Mouse (Mus musculus) CD8-positive naive resting alpha-beta T cell, adult 2 months (primary cell): ENCODE data around the gene Qrich1.

Experiments used
- DNase-seq, 2 experiments: peaks; one replicate each; pipeline ENCODE4 v3.0.0; 2022; ENCODE audit warnings: low read depth in 2 of 2, low spot score in 2 of 2

Qrich1 gene

DNA sequence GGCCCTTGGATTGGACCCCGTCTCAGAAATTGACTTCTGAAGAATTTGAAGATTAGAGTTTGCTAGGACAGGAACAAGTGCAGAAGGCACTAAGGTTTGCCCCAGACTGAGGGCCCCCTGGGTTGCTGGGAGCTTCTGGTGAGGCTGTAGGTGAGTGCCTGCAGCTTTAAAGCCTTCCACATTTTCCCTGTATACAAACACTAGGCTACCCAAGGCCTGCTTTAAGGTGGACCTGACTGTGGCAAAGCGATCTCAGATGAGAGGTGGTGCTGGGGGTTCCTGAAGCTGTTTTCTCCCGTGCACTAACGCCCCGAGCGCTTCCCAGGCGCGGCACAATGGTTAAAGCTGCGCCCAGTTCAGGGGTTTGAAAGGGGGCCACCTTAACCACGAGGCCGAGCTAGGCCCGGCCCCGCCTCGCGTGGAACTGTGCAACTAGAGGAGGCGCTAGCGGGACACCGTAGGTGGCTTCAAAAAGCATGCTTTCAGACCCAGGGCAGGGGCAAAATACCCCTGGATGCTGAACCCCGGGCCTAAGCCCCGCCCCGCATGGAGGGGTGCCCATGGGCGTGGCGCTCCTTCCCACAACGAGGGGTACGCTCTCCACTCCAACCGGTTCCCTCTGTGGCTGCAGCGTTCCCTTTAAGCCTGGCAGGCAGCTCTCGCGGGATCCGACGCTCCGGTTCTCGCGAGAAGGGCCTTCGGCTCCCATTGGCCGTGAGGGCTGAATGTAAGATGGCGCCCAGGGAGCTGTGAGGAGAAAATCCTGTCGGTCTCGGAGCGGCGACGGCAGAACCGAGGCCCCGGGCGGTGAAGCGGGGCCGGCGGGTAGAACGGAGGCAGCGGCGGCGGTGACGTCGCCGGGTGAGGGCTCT, at the start of gene Qrich1:
Gene Qrich1, plus strand, starts transcription at position 427 of the 872 bp plus-strand sequence.
- peak; percentile 89 to 92 for DNase-seq

- no peak for DNase-seq
Observed at GRCm38 (mm10) chr9:108469430-108469829, 47.2 kb upstream of the Qrich1 start.

DNA sequence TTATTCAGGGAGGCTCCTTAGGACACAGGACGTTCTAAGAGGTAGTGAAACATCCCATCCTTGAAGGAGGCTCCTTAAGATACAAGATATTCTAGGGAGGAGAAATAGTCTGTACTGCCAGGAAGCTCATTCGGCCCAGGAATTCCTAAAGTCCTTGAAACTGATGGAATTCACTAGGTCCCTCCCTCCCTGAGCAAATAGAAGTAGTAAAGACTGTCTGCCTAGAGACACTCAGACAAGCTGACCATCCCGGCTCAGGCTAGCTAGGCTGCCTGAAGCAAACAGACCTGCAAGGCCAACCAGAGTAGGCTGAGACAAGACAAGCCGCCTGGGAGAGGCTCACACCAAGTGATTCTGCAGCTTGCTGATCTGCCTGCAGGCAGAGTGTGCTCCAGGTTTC, 46.8 kb upstream of the Qrich1 start:
- DNase-seq = no peak

DNA sequence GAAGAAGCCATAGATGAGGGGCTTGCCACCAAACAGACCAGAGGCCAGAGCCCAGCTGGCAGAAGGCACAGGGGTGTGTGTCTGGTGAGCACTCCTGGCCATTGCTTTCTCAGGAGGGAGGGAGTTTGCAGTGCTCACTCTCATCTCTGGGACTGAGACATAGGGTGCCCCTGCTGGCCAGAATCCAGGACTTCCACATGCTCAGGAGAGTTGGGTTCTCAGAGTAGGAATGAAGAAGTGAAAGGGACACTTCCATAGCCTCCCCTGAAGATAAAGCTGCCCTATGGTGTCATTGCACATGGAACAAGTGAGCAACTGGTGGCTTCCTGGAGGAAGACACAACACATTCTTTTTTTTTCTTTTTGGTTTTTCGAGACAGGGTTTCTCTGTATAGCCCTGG, 42.1 kb upstream of the Qrich1 start:
- DNase-seq = no peak

- DNase-seq = no peak
Observed at GRCm38 (mm10) chr9:108478638-108479156, 37.9 kb upstream of the Qrich1 start.

GRCm38 (mm10) chr9:108479241-108479640, 37.4 kb upstream of the Qrich1 start:
- DNase-seq = no peak

- no peak for DNase-seq
Observed at GRCm38 (mm10) chr9:108479721-108480351, 36.8 kb upstream of the Qrich1 start, which contains the start of gene Lamb2. Gene Lamb2 (plus strand): TSS chr9:108479736.

DNA sequence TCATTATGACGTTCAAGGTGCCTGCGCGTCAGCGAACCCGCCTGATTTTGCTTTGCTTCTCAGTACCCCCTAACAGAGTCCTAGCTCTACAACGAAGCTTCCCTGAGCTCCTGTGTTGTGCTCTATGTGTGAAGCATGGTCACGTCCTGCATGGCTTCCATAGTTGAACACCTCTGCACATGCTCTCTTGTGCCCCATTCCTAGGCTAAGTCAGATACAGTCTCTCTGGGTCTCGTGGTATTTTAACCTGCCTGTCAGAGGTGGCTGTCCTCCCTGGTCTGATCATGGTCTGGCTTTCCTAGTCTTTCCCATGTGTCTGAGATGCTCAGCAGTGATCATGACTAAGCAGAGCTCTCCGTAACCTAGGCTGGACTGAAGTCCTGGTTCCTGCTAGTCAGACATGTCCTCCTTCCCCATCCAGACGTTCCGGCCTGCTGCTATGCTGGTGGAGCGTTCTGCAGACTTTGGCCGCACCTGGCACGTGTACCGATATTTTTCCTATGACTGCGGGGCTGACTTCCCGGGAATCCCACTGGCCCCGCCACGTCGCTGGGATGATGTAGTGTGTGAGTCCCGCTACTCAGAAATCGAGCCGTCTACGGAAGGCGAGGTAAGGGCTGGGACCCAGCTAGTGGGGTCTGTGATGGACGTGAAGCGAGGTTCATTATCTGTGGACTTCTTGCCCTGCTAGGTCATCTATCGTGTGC, 35.6 kb upstream of the Qrich1 start:
- no peak for DNase-seq

DNA sequence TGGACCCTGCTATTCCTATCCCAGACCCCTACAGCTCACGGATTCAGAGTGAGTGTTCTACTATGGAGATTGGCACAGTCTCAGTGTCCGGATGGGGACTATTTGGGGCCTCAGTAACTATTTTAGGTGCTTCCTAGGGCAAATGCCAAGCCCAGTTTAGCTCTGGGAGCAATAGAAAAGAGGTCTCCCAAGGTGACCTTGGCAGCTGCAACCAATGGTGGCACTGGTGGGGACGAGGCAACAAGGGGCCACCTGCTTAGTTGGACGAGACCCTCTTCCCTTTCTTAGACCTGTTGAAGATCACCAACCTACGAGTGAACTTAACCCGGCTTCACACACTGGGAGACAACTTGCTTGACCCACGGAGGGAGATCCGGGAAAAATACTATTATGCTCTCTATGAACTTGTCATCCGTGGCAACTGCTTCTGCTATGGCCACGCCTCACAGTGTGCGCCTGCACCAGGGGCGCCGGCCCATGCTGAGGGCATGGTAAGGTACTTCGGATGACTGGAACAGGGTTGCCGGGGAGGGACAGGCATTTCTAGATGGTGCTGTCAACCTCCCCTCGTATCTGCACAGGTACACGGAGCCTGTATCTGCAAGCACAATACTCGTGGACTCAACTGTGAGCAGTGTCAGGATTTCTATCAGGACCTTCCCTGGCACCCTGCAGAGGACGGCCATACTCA, 34.9 kb upstream of the Qrich1 start:
- DNase-seq = no peak

DNA sequence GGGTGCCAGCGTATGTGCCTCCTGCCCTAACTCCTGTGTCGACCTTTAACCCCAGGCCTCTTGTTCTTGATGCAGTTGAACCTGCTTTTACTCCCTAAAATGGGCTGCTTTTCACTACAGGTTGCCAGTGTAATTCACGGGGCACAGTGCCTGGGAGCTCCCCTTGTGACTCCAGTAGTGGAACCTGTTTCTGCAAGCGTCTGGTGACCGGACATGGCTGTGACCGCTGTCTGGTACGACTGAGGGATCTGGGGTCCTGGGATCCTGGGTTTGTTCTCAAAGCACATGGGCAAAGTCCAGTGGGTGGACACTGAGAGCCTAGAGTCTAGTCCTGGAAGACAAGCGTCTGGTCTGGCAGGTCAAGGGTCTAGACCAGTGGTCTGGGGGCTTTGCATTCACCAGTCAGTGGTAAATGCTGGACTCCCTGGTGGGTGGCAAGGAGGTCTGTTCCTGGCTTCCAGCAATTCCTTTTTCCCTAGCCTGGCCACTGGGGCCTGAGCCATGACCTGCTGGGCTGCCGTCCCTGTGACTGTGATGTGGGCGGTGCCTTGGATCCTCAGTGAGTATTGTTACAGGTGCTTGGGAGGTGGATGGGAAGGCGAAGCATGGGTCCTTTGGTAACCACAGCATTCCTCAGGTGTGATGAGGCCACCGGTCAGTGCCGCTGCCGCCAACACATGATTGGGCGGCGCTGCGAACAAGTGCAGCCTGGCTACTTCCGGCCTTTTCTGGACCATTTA, 33.4 kb upstream of the Qrich1 start:
- no peak for DNase-seq

GRCm38 (mm10) chr9:108484021-108484420, 32.6 kb upstream of the Qrich1 start:
- no peak for DNase-seq

- no peak for DNase-seq
Observed at GRCm38 (mm10) chr9:108485301-108485875, 31.2 kb upstream of the Qrich1 start.

GRCm38 (mm10) chr9:108486973-108487530, 29.6 kb upstream of the Qrich1 start:
- no peak for DNase-seq

GRCm38 (mm10) chr9:108488403-108488802, 28.2 kb upstream of the Qrich1 start:
- no peak for DNase-seq

GRCm38 (mm10) chr9:108489215-108489614, 27.4 kb upstream of the Qrich1 start:
- no peak for DNase-seq

- DNase-seq = no peak
Observed at GRCm38 (mm10) chr9:108489702-108490558, 26.7 kb upstream of the Qrich1 start.

- peak; percentile 89 to 91 for DNase-seq
Observed at GRCm38 (mm10) chr9:108490559-108491285, 25.9 kb upstream of the Qrich1 start, which contains the start of gene Usp19. Gene Usp19 (plus strand): TSS chr9:108490602.

DNA sequence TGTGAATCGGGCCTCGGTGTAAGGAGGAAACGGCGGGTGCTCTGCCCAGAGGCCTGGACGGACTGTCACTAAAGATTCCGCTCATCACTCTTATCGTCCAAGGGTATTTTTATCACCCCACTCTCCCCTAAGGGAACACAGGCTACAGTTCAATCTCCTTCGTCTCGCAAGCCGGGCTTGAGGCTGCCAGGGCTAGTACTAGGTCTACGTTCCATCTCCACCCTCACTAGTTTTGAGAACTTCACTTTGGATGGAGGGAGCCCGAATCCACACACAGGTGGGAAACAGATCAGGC, 25.4 kb upstream of the Qrich1 start:
- DNase-seq = no peak
